Mouse (Mus musculus): Measurements from ENCODE around the gene Agap1. TPM values are rescaled to one million over a fixed set of nuclear protein-coding genes. Genes with fewer than 3 reads are reported as not detected.
A peak's percentile ranks its signal among the peaks of the same experiment; 100 is the strongest.

The Agap1 gene
- total RNA-seq, 2 experiments from 2014 or later = 16.5 to 26.3 TPM

- intact Hi-C loops (cut with DNase I) = no loop called here
- peak; percentile 26 to 31 for DNase-seq
Measured at GRCm38 (mm10) chr1:89570522-89571299, 116.1 kb downstream of the Agap1 start.

- no peak for DNase-seq
- intact Hi-C loops (cut with DNase I) = no loop called here
Measured at GRCm38 (mm10) chr1:89573486-89573885, 118.9 kb downstream of the Agap1 start.

DNA sequence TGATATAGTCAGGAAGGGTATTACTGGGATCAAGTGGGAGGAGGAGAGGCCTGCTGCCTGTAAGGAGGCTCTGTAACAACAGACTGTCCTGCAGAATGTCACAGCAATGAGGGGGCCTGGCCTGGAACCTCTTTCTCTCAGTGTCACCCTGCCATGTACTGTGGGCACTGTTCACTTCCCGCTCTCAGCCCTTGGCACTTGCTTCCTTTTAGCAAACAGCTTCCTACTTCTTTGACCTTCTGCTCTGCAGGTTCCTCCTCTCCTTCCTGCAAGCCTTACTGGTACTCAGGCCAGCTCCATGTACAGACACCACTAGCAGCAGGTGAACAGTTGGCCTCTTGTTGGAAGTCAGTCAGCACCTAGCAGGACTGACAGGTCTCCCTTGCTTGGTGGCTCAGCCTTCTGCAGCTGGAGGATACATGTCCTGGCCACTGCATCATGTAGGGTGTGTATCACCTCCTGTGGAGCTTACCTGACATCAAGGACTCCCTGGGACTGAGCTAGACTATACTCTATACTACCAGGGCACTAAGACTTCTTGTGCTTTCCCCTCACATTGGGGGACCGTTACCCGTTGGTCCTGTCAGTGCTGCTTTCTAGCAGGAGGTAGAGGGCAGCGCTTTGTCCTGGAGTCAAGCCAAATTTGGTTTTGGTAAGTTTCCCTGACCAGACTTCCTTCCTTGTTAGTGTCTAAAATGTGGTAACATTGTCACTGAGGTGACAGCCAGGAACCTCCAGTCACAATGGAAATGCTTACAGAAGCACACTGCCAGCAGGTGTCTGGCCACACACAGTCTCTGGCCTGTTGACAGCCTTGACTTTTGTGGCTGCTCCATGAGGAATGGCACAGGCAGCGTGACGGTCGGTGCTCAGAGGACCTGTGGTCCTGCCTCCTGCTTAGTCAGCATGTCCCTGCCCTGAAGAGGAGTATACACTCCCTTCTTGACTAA, 120.6 kb downstream of the Agap1 start:
- intact Hi-C loops (cut with DNase I) = no loop called here
- DNase-seq = peak in 1 of 2 experiments; percentile 12

GRCm38 (mm10) chr1:89576174-89576890, 121.7 kb downstream of the Agap1 start:
- DNase-seq = no peak
- intact Hi-C loops (cut with DNase I) = no loop called here

GRCm38 (mm10) chr1:89576985-89577384, 122.4 kb downstream of the Agap1 start:
- intact Hi-C loops (cut with DNase I) = loop anchor here (1.0 kb wide), 1 partner anchor 51 kb away; no protein-coding TSS in a partner anchor
- peak in 1 of 2 experiments; percentile 44 for DNase-seq

DNA sequence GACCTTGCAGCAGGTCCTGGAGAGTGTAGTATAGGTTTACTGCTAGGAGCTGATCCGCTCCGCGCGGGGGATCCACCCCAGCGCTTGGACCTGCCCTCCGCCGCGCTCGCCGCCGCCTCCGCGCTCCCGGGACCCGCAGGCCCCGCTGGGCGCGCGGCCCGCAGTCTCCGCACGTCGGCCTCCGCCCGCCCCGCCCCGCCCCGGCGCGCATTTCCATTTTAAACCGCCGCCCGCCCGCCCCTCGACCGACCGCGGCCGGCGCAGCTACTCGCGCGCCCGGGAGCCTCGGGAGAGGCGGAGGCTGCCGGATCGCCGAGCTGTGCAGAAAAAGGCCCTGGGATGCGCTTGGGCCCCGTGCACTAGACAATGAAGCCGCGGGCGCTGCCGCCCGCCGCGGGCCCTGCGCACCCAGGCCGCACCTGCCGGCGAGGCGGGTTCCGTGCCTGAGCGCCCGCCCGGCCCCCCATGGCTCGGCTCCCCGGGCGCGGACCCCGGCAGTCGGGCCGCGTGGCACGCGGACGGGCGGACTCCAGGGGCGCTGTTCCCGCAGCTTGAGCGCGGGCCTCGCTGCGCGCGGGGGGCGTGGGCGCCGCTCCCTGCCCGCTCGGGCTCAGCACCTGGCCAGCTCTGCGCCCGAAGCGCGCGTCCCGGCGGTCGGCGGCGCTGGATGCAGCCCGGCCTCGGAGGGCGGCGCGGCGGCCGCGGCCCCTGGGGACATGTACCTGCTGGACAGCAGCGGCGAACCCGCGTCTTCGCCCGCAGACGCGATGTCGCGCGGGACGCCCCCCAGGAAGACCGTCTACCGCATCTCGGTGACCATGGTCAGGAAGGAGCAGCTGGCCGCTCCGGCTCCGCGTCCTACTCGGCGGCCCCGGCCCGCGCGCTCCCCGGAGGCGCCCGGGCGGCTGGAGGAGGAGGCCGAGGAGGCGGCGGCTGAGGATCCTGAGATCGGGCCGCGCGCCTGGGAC, 125.7 kb downstream of the Agap1 start:
- DNase-seq = peak; percentile 71 to 77
- intact Hi-C loops (cut with DNase I) = no loop called here

DNA sequence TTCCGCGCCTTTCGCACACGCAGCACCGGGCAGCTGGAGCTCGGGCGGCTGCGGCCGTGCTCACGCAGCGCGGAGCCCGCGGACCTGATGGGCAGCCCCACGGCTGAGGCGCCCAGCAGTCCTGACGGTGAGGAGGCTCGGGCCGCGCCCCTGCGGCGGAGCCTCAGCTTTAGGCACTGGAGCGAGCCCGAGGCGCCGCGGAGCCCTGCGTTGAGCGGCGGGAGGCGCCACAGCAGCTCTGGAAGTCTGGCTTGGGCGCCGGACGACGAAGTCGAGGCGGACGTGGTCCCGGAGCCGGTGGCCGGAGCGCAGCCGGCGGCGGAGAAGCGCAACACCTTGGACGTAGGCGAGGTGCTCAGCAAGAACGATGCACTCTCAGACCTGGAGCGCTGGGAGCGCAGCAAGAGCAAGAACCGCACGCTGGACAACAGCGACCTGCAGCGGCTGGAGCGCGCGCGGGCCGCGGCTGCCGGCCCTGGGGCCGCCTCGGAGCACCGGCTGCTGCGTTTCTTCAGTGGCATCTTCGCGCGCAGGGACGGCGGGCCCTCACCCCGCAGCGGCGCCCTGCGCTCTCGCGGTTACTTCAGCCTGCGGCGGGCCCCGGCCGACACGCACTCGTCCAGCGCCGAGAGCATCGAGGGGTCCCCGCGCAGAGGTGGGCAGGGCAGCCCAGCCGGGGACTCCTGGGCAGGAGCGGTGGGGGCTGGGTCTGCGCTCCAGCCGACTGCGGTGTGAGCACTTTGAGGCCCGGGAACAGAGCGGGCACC, 126.6 kb downstream of the Agap1 start:
- intact Hi-C loops (cut with DNase I) = no loop called here
- DNase-seq = peak; percentile 46 to 66

- intact Hi-C loops (cut with DNase I) = no loop called here
- DNase-seq = no peak
Measured at GRCm38 (mm10) chr1:89581766-89582125, 127.1 kb downstream of the Agap1 start.

- intact Hi-C loops (cut with DNase I) = no loop called here
Measured at GRCm38 (mm10) chr1:89583369-89583768, 128.8 kb downstream of the Agap1 start.

GRCm38 (mm10) chr1:89586991-89587683, 132.5 kb downstream of the Agap1 start:
- intact Hi-C loops (cut with DNase I) = loop anchor here (5.0 kb wide), 1 partner anchor 135 kb away; the partner anchor contains the start of gene Agap1
- DNase-seq = no peak

More at GRCm38 (mm10) chr1:89583369-89583768, 128.8 kb downstream of the Agap1 start:
- no peak for DNase-seq

- intact Hi-C loops (cut with DNase I) = loop anchor here (5.0 kb wide), 1 partner anchor 136 kb away; the partner anchor contains the start of gene Agap1
- no peak for DNase-seq
Measured at GRCm38 (mm10) chr1:89588154-89588553, 133.5 kb downstream of the Agap1 start.

GRCm38 (mm10) chr1:89590994-89591393, 136.4 kb downstream of the Agap1 start:
- intact Hi-C loops (cut with DNase I) = no loop called here

DNA sequence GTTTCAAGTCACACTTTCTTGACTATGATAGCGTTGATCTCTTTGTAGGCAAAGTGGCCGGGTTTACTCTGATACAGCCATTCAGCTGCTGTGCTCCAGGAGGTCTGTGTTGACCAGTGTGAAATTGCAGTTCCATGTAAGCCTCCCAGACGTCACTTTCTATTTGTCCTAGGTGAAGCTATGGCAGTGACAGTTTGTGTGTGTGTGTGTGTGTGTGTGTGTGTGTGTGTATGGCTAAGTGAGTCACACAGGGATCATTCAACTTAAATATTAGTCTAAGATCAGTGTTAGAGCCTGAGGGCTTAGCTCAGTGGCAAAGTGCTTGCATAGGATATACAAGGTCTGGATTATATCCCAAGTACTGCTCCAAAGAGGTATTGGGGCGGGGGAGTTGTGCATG, 138.6 kb downstream of the Agap1 start:
- DNase-seq = no peak
- intact Hi-C loops (cut with DNase I) = no loop called here

More at GRCm38 (mm10) chr1:89590994-89591393, 136.4 kb downstream of the Agap1 start:
- DNase-seq = no peak

DNA sequence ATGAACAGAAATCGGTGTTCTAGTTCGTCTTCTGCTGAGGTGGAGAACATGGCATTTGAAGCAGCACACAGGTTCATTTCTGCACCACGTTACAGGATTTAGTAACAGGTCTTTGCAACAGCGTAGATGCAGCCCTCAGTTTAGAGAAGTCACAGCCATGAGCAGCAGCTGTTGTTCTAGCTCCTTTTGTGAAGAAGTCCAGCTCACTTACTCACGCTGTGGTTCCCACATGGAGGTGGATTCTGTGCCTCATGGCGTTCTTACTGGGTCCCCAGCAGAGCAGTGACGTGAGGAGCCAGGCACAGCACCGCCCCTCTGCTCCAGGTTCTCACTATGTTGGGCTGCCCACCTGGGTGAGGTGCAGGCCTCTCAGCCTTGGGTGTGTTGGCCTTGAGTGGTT, 140.4 kb downstream of the Agap1 start:
- no peak for DNase-seq
- intact Hi-C loops (cut with DNase I) = no loop called here

- peak in 1 of 2 experiments; percentile 47 for DNase-seq
- intact Hi-C loops (cut with DNase I) = no loop called here
Measured at GRCm38 (mm10) chr1:89595421-89595820, 140.8 kb downstream of the Agap1 start.

- no peak for DNase-seq
- intact Hi-C loops (cut with DNase I) = no loop called here
Measured at GRCm38 (mm10) chr1:89596223-89596622, 141.6 kb downstream of the Agap1 start.

- DNase-seq = no peak
- intact Hi-C loops (cut with DNase I) = no loop called here
Measured at GRCm38 (mm10) chr1:89598906-89599305, 144.3 kb downstream of the Agap1 start.

All from gastrocnemius, postnatal 36 days (tissue).